Mouse (Mus musculus) hindbrain, embryonic 16.5 days (tissue): Measurements from ENCODE around the gene Fam187a. TPM values are rescaled to one million over a fixed set of nuclear protein-coding genes. Genes with fewer than 3 reads are reported as not detected.

ENCODE experiments used
- ATAC-seq: fragments of 200-750 bp; cut with Nextera tagmentation; 2 replicates; pipeline ENCODE4 v1.8.0; 2017; ENCODE audit warnings: moderate TSS enrichment, moderate library complexity
- H3K27ac ChIP-seq: fragments of 300-500 bp; sonication (generic); 2 replicates; pipeline ENCODE4 v1.5.1; 2014; ENCODE audit warnings: low read depth, mild to moderate bottlenecking, control low read depth, low read length, moderate library complexity
- H3K27me3 ChIP-seq: fragments of 300-500 bp; sonication (generic); replicated peaks from 2 replicates; pipeline ENCODE4 v1.6.1; 2014; ENCODE audit warnings: low read length; ENCODE audit not compliant: control insufficient read depth, insufficient read depth
- H3K36me3 ChIP-seq: fragments of 300-500 bp; sonication (generic); 2 replicates; pipeline ENCODE4 v1.6.1; 2014; ENCODE audit warnings: mild to moderate bottlenecking, low read length, moderate library complexity, mixed read lengths; ENCODE audit not compliant: control insufficient read depth, insufficient read depth
- H3K4me1 ChIP-seq: fragments of 300-500 bp; sonication (generic); 2 replicates; pipeline ENCODE4 v1.6.1; 2014; ENCODE audit warnings: low read depth, low read length; ENCODE audit not compliant: control insufficient read depth, insufficient read depth
- H3K4me2 ChIP-seq: fragments of 300-500 bp; sonication (generic); 2 replicates; pipeline ENCODE4 v1.6.1; 2014; ENCODE audit warnings: mild to moderate bottlenecking, low read length, control low read depth, moderate library complexity
- H3K4me3 ChIP-seq: fragments of 300-500 bp; sonication (generic); 2 replicates; pipeline ENCODE4 v1.5.1; 2014; ENCODE audit warnings: mild to moderate bottlenecking, low read length, control low read depth, moderate library complexity
- H3K9ac ChIP-seq: fragments of 300-500 bp; sonication (generic); 2 replicates; pipeline ENCODE4 v1.6.1; 2014; ENCODE audit warnings: low read depth, mild to moderate bottlenecking, control low read depth, low read length, moderate library complexity
- H3K9me3 ChIP-seq: fragments of 300-500 bp; sonication (generic); 2 replicates; pipeline ENCODE4 v1.6.1; 2014; ENCODE audit warnings: mild to moderate bottlenecking, low read length, moderate library complexity; ENCODE audit not compliant: control insufficient read depth
- WGBS: fragments of 180-500 bp; shearing (Covaris S2); extraction: QIAGEN DNeasy Blood & Tissue Kit; methylation state at CpG from one replicate; pipeline ENCODE4 v1.1.7; 2014; 5-methylcytosine and 5-hydroxymethylcytosine counted together
- polyA plus RNA-seq: library from polyadenylated mRNA; unstranded; fragments of >200 nt; fragmentation: Nextera tagmentation; extraction: Ambion mirVana; gene quantifications from 2 replicates; pipeline ENCODE4 v1.2.1, GENCODE M21; 2015

Gene Fam187a
- polyA plus RNA-seq, 1 experiment from 2014 or later: not detected

GRCm38 (mm10) chr11:102901199-102901598 lies 16.2 kb downstream of the Fam187a start:
- Histone ChIP-seq H3K9me3 (no peaks in the 10 kb centered on the region), H3K4me3 (no peak overlapping the region), H3K36me3 (no peaks in the 10 kb centered on the region), H3K27ac (no peak overlapping the region), H3K27me3 (peaks cover 8% of the 10 kb centered on the region), H3K9ac (no peak overlapping the region), H3K4me1 (peaks cover 5% of the 10 kb centered on the region), H3K4me2 (no peak overlapping the region)
- ATAC-seq: no peak; the same call in 1 of the 2 replicates
- WGBS: 56% methylated on average over 4 of the region's 4 CpGs

- Histone ChIP-seq H3K9me3 (no peaks in the 10 kb centered on the region), H3K4me2 (no peak overlapping the region), H3K36me3 (no peaks in the 10 kb centered on the region), H3K9ac (no peak overlapping the region), H3K4me3 (no peak overlapping the region), H3K4me1 (peaks cover 5% of the 10 kb centered on the region), H3K27me3 (peaks cover 2% of the 10 kb centered on the region; the same call in 1 of the 2 replicates), H3K27ac (no peak overlapping the region)
- 80% methylated on average over 5 of the region's 5 CpGs for WGBS
- no peak for ATAC-seq
Observed at GRCm38 (mm10) chr11:102902107-102902506, 17.1 kb downstream of the Fam187a start.

GRCm38 (mm10) chr11:102903654-102904053 lies 18.7 kb downstream of the Fam187a start:
- no peak overlapping the region for H3K27ac ChIP-seq
- H3K9ac ChIP-seq: no peak overlapping the region
- 60% methylated on average over 7 of the region's 7 CpGs for WGBS
- H3K27me3 ChIP-seq: peaks cover 2% of the 10 kb centered on the region; the same call in 1 of the 2 replicates
- no peaks in the 10 kb centered on the region for H3K9me3 ChIP-seq
- no peaks in the 10 kb centered on the region; the same call in 1 of the 2 replicates for H3K36me3 ChIP-seq
- no peak overlapping the region for H3K4me3 ChIP-seq
- no peak overlapping the region for H3K4me2 ChIP-seq
- no peak for ATAC-seq
- H3K4me1 ChIP-seq: peaks cover 5% of the 10 kb centered on the region

GRCm38 (mm10) chr11:102911376-102911775 lies 26.4 kb downstream of the Fam187a start:
- no peak overlapping the region for H3K9ac ChIP-seq
- no peak for ATAC-seq
- 0 out of 2 replicates have a peak, but pooled peaks cover 3% of the 10 kb centered on the region for H3K4me1 ChIP-seq
- no peaks in the 10 kb centered on the region; the same call in 1 of the 2 replicates for H3K36me3 ChIP-seq
- H3K9me3 ChIP-seq: no peaks in the 10 kb centered on the region
- H3K27me3 ChIP-seq: no peaks in the 10 kb centered on the region
- H3K4me2 ChIP-seq: no peak overlapping the region
- WGBS: 62% methylated on average over 7 of the region's 7 CpGs
- no peak overlapping the region for H3K4me3 ChIP-seq
- H3K27ac ChIP-seq: no peak overlapping the region

GRCm38 (mm10) chr11:102915380-102915779 lies 30.4 kb downstream of the Fam187a start:
- ATAC-seq: no peak
- Histone ChIP-seq H3K4me2 (no peak overlapping the region), H3K4me1 (0 out of 2 replicates have a peak, but pooled peaks cover 3% of the 10 kb centered on the region), H3K4me3 (no peak overlapping the region), H3K36me3 (no peaks in the 10 kb centered on the region), H3K9ac (no peak overlapping the region), H3K9me3 (no peaks in the 10 kb centered on the region), H3K27ac (no peak overlapping the region), H3K27me3 (no peaks in the 10 kb centered on the region)
- 89% methylated on average over 9 of the region's 9 CpGs for WGBS

GRCm38 (mm10) chr11:102918077-102918476 lies 33.1 kb downstream of the Fam187a start:
- H3K9ac ChIP-seq: no peak overlapping the region
- H3K27ac ChIP-seq: no peak overlapping the region
- no peak overlapping the region for H3K4me2 ChIP-seq
- no peak for ATAC-seq
- H3K27me3 ChIP-seq: no peaks in the 10 kb centered on the region
- no peaks in the 10 kb centered on the region for H3K9me3 ChIP-seq
- no peaks in the 10 kb centered on the region for H3K36me3 ChIP-seq
- H3K4me1 ChIP-seq: no peaks in the 10 kb centered on the region
- 70% methylated on average over 4 of the region's 4 CpGs for WGBS
- H3K4me3 ChIP-seq: no peak overlapping the region

GRCm38 (mm10) chr11:102921491-102921890 lies 36.5 kb downstream of the Fam187a start:
- H3K27ac ChIP-seq: no peak overlapping the region
- H3K9me3 ChIP-seq: no peaks in the 10 kb centered on the region
- H3K4me3 ChIP-seq: no peak overlapping the region
- H3K27me3 ChIP-seq: no peaks in the 10 kb centered on the region
- H3K4me2 ChIP-seq: no peak overlapping the region; the same call in 1 of the 2 replicates
- WGBS: 69% methylated on average over 6 of the region's 6 CpGs
- no peaks in the 10 kb centered on the region for H3K36me3 ChIP-seq
- H3K9ac ChIP-seq: peak overlapping the region; percentile 13; the same call in 1 of the 2 replicates
- peaks cover 4% of the 10 kb centered on the region for H3K4me1 ChIP-seq
- ATAC-seq: no peak

GRCm38 (mm10) chr11:102924557-102925350 lies 39.8 kb downstream of the Fam187a start, which contains the start of gene Kif18b:
Gene Kif18b, minus strand, starts transcription at chr11:102925124.
- under 1% methylated on average over 62 of the region's 62 CpGs for WGBS
- ATAC-seq: peak; percentile 94
- H3K27me3 ChIP-seq: no peaks in the 10 kb centered on the region
- peak within 1 kb of the TSS; percentile 69 for H3K4me3 ChIP-seq
- peaks cover 4% of the 10 kb centered on the region for H3K4me1 ChIP-seq
- peak within 1 kb of the TSS; percentile 90 for H3K4me2 ChIP-seq
- H3K9me3 ChIP-seq: no peaks in the 10 kb centered on the region
- peak within 1 kb of the TSS; percentile 63 for H3K9ac ChIP-seq
- H3K27ac ChIP-seq: peak within 1 kb of the TSS; percentile 81
- no peaks in the 10 kb centered on the region for H3K36me3 ChIP-seq

- H3K27me3 ChIP-seq: no peaks in the 10 kb centered on the region
- peak overlapping the region; percentile 81 for H3K27ac ChIP-seq
- peaks cover 4% of the 10 kb centered on the region for H3K4me1 ChIP-seq
- under 1% methylated on average over 10 of the region's 10 CpGs for WGBS
- peak overlapping the region; percentile 63 for H3K9ac ChIP-seq
- H3K4me2 ChIP-seq: peak overlapping the region; percentile 90
- no peak; the same call in 1 of the 2 replicates for ATAC-seq
- H3K4me3 ChIP-seq: peak overlapping the region; percentile 69
- no peaks in the 10 kb centered on the region for H3K9me3 ChIP-seq
- H3K36me3 ChIP-seq: no peaks in the 10 kb centered on the region
Observed at GRCm38 (mm10) chr11:102925351-102925717, 40.4 kb downstream of the Fam187a start.
